Mouse (Mus musculus) R1 (cell line): ENCODE measurements around the gene Unc5cl.

ENCODE experiments used
- DNase-seq: peaks from one replicate; pipeline ENCODE4 v3.0.0-alpha.2; 2018; ENCODE audit warnings: low read depth, low spot score

Unc5cl gene

GRCm38 (mm10) chr17:48454688-48455087, at the start of gene Unc5cl:
TSS of gene Unc5cl (plus strand) at chr17:48454901.
- peak; percentile 87 for DNase-seq

- DNase-seq, result no peak
Measured at GRCm38 (mm10) chr17:48407154-48407553, 47.5 kb upstream of the Unc5cl start.

DNA sequence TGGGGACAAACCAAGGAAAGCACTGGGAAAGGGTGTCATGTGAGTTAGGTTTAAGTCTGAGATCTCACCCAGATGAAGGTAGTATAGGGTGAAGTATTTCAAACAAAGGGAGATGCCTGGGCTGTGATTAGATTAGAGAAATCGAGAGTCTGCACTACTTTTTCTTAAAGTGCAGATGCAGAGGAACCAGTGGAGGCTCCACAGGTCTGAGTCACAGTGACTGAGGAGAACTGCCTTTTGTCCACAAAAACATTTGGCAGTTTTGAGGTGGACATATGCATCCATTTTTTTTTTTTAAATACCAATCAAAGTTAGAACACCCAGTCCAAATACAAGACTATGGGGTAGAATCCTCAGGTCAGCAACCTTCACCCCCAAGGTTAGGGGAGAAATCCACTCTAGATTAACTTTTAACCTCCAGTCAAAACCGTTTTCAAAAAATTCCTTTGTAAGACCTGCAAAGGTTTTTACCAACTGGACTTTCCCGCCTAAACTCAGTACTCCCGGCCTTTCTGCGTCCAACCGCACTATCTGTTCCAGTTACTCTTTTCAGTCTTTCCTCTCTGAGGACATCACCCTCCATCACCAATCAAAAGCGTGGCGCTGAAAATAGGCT, 46.7 kb upstream of the Unc5cl start:
- no peak for DNase-seq

DNA sequence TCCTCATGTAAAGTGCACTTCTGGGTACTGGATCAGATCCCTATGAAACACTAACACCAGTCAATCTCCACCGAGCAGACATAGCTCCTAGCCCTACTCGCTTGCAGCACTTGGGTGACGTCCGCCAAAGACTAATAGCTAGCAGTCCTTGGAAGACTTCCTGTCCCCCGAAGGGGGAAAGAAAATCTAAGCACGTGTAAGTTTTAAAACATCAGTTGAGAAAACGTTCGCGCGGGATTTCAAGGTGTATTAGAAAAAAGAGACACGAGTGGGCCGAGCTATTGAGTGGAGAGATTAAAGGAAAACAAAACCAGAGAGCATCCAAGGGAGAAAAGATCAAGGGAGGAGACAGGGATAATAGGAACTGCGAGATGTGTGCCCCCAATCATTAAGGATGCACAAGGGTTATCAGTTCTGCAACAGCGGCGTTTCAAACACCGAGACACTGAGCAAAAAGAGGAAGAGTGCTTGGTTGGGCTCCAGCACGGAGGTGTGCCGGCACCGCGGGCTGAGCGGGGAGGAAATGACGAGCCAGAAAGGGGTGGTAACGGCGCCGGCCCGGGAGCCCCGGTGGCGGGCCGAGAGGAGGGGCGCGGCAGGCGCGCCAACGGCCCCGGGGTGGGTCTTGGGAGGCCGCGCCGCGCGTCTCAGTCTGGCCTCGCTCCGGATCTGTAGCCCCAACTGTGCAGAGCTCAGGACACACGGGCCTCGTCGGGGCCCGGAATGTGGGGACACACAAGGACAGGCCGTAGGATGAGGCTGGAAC, 46.0 kb upstream of the Unc5cl start:
- DNase-seq, result peak; percentile 69

- DNase-seq, result peak; percentile 99
Measured at GRCm38 (mm10) chr17:48409380-48410298, 45.1 kb upstream of the Unc5cl start, which contains the start of the genes Nfya and Oard1. TSS of gene Nfya (minus strand) at chr17:48409906. TSS of gene Oard1 (plus strand) at chr17:48410014.

DNA sequence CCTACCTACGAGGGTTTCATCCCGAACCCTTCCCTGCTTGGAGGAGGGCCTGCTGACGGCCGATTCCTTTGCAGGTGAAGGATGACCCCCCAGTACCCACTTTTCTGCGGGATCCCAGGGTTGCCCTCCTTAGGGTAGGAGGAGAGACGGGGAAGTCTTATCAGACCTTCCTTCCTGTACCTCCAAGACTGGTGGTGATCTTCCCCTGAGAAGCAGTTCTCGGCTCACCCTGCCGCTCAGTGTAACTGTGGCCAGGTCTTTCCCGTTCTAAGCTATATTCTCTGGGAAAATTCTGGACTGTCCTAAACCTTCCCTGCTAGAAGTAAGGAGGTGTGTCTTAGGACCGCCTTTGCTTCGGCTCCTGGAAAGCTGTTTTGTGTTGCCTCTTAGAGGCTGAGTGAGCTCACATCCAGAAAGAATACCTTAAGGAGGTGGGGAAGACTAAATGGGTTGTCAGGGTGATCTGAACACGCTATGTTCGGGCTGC, 44.4 kb upstream of the Unc5cl start:
- DNase-seq, result peak; percentile 81

- DNase-seq, result no peak
Measured at GRCm38 (mm10) chr17:48411241-48411640, 43.5 kb upstream of the Unc5cl start.

DNA sequence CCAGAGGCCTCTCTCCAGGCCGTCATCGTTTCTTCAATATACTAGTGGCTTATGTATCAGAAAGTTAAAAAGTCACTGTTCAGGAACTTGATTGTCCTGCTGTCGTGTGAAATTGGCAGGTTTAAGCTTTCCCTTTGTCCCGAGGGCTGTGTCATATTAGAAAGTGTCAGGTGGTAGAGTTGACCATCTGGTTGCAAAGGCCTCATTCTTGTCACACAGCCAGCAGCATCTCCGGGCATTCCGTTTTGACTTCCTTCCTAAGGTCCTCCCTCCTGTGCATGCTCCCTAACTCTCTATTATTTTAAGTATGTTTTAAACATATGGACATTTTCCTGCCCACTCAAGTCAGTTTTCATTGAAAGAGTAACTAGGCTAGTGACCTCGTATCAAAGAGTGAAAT, 38.7 kb upstream of the Unc5cl start:
- DNase-seq, result no peak

- peak; percentile 94 for DNase-seq
Measured at GRCm38 (mm10) chr17:48416425-48417195, 38.1 kb upstream of the Unc5cl start.

GRCm38 (mm10) chr17:48417521-48417920, 37.2 kb upstream of the Unc5cl start:
- DNase-seq, result no peak

DNA sequence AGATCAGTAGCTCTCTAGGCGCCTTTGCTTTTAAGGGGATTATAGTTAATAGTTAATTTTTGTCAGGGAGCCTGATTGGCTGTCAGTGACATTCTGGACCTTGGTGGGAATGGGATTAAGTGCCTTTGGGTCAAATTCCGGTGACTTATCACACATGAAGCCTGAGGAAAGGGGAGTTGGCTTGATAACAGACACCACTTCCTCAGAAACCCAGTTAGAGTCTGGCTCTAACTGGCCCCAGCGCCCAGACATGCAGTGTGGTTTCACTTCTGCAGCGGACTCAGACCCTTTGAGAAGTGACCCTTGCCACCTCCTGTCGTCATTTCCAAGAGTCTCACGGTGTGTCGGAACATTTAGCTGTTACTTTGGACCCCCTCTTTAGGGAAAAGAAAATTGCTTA, 36.5 kb upstream of the Unc5cl start:
- no peak for DNase-seq

DNA sequence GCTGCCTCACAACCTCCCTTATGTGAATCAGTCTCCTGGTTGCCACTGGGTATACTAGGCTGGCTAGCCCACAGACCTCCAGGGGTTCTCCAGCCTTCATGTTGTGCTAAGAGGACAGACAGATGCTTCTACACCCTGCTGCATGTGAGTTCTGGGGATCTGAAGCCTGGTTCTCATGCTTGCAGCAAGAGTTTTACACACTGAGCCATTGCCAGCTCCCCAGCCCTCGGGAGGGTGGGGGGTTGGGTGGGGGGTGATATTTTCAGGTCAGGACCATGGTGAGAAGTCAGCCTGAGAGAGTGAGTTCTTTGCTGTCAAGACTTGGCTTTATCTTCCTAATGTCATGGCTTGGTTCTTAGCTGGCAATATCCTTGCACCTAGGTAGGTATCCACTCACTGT, 35.9 kb upstream of the Unc5cl start:
- no peak for DNase-seq

DNA sequence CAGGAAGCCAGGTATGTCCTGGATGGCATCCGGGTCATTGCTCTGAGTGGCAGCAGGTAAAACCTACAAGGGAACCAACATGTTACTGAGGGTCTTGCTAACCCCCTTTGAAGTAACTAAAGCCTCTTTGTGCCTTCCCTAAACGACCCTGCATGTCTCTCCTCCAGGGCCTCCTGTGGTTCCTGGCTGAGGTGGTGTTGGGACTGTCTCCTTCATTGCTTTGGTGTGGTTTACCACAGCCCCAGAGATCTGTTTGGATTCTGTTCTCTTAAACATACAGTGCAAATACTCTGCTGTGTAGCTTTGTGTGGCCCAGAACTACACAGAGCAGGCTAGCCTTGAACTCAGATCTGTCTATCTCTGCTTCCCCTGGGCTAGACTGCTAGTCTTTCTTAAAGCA, 35.1 kb upstream of the Unc5cl start:
- no peak for DNase-seq

- DNase-seq, result no peak
Measured at GRCm38 (mm10) chr17:48424237-48424636, 30.5 kb upstream of the Unc5cl start.

DNA sequence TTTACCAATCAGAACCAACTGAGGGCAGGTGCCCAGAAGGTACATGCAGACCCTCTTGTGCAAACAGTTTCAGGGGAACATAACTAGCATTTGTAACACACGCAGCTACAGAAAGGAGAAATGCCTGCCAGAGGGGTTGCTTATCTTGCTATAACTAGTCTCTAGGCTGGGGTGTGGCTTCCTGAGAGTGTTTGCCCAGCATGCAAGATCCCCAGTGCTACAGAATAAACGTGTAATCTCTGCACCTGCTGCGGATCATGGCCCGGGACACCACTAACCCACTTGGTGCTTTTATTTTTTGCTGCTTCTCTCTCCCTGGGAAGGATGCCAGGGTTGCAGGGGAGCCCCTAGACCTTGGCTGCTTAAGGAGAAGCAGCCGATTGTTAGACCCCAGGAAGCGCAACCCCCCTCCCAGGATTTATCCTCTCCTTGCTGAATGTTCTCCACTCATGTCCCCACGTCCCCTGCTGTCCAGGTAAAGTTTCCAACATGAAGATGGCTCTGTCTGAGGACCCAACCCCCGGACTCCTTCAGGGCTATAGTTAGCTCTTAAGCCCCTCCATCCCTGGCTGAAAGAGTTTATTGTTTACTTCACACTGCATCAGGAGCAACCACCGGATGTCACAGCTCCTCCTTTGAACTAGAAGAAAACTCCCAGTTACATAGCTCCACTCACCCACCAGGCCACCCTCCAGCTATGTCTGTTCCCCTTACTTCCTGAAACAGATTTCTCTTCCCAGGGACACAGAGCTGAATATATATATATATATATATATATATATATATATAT, 28.7 kb upstream of the Unc5cl start:
- peak; percentile 36 for DNase-seq

- DNase-seq, result peak; percentile 73
Measured at GRCm38 (mm10) chr17:48426991-48427750, 27.5 kb upstream of the Unc5cl start.

DNA sequence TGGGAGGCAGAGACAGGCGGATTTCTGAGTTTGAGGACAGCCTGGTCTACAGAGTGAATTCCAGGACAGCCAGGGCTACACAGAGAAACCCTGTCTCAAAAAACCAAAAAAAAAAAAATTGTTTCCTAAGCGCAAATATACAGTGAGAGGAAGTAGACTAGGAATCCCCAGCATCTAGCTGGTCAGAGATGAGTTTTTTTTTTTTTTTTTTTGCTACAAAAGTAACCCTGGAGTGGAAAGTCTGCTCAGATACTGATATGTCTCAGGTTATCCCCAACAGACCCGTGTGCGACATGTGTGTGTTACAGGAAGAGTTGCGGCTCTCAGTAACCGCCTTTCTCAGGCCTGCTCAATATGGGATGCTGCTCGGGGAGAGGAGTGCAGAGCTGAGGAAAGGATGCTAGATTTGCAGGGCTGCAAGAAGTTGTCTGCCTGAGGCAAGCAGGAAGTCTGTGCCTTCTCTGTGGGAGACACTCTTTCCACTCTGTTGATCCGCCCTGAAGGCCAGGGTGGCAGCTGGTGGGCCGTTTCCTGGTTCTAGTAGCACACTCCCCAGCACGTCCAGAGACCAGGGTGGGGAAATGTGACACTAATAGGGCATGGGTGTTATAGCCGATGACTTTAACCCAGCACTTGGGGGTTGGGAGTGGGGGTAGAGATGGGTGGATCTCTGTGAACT, 26.7 kb upstream of the Unc5cl start:
- no peak for DNase-seq

DNA sequence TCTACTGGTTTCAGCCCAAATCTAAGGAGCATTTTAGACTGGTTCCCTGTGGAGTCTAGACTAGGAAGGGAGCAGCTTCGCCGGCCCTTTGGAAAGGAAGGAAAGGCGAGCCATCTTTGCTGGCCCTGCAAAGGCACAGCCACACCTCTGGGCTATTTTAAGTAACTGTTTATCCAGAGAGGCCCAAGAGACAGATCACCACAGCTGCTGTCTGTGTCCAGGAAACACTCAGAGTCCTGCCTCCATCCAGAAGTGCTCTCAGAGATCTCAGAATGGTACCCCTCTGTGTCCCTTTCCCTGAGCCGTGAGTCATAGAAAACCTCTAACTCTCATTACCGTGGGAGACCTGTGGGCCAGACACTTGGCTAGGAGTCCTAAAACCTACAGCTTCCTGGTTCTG, 24.3 kb upstream of the Unc5cl start:
- DNase-seq, result no peak

- no peak for DNase-seq
Measured at GRCm38 (mm10) chr17:48431054-48431453, 23.6 kb upstream of the Unc5cl start.
